Mouse (Mus musculus) macrophage (primary cell): ENCODE results near the gene Plch1. TPM values are rescaled to one million over a fixed set of nuclear protein-coding genes. Genes with fewer than 3 reads are reported as not detected.

Source experiments
- H3K27ac ChIP-seq: fragments of 350-480 bp; formaldehyde crosslinking; 2 replicates; pipeline ENCODE4 v1.9.0; 2021
- H3K36me3 ChIP-seq: fragments of 350-480 bp; formaldehyde crosslinking; 2 replicates; pipeline ENCODE4 v1.9.0; 2021; ENCODE audit errors: inconsistent target
- H3K4me3 ChIP-seq: fragments of 350-480 bp; formaldehyde crosslinking; 2 replicates; pipeline ENCODE4 v1.9.0; 2021; ENCODE audit errors: inconsistent target
- H3K79me2 ChIP-seq: fragments of 350-480 bp; formaldehyde crosslinking; 2 replicates; pipeline ENCODE4 v1.9.0; 2021; ENCODE audit errors: inconsistent target
- WGBS: methylation state at CpG from one replicate; pipeline ENCODE4 v1.1.7; 2026; ENCODE audit warnings: inconsistent platforms; ENCODE audit not compliant: missing documents; 5-methylcytosine and 5-hydroxymethylcytosine counted together
- polyA plus RNA-seq: library from polyadenylated mRNA; stranded (reverse); fragments of 250-400 nt; gene quantifications from 3 replicates; pipeline ENCODE4 v1.2.4, GENCODE M21; 2018; ENCODE audit warnings: inconsistent platforms

Plch1 gene
- polyA plus RNA-seq, 1 experiment from 2014 or later, result not detected

GRCm38 (mm10) chr3:63892154-63892553, 7.1 kb downstream of the Plch1 start:
- Histone ChIP-seq H3K36me3 (no peaks in the 10 kb centered on the region), H3K79me2 (no peaks in the 10 kb centered on the region), H3K27ac (no peak overlapping the region), H3K4me3 (no peak overlapping the region)
- 89% methylated on average over 3 of the region's 3 CpGs for WGBS

GRCm38 (mm10) chr3:63881065-63881464, 18.2 kb downstream of the Plch1 start:
- Histone ChIP-seq H3K4me3 (no peak overlapping the region), H3K36me3 (no peaks in the 10 kb centered on the region), H3K27ac (no peak overlapping the region), H3K79me2 (no peaks in the 10 kb centered on the region)
- 0% methylated on average over 1 of the region's 2 CpGs for WGBS

GRCm38 (mm10) chr3:63878995-63879666, 20.1 kb downstream of the Plch1 start:
- WGBS, result 63% methylated on average over 4 of the region's 4 CpGs
- no peak overlapping the region for H3K27ac ChIP-seq
- no peak overlapping the region for H3K4me3 ChIP-seq
- H3K36me3 ChIP-seq, result no peaks in the 10 kb centered on the region
- H3K79me2 ChIP-seq, result no peaks in the 10 kb centered on the region

- Histone ChIP-seq H3K27ac (no peak overlapping the region), H3K36me3 (no peaks in the 10 kb centered on the region), H3K79me2 (no peaks in the 10 kb centered on the region), H3K4me3 (no peak overlapping the region)
- no CpG with 5 or more reads among the region's 1 CpGs for WGBS
These were observed 26.5 kb downstream of the Plch1 start for GRCm38 (mm10) chr3:63872818-63873217.

- H3K27ac ChIP-seq, result no peak overlapping the region
- H3K79me2 ChIP-seq, result no peaks in the 10 kb centered on the region
- no peaks in the 10 kb centered on the region for H3K36me3 ChIP-seq
- WGBS, result 66% methylated on average over 2 of the region's 2 CpGs
- H3K4me3 ChIP-seq, result no peak overlapping the region
These were observed 28.0 kb downstream of the Plch1 start for GRCm38 (mm10) chr3:63871249-63871648.

- Histone ChIP-seq H3K27ac (no peak overlapping the region), H3K36me3 (no peaks in the 10 kb centered on the region), H3K4me3 (no peak overlapping the region), H3K79me2 (no peaks in the 10 kb centered on the region)
- WGBS, result 89% methylated on average over 1 of the region's 1 CpGs
These were observed 31.0 kb downstream of the Plch1 start for GRCm38 (mm10) chr3:63868285-63868684.

- Histone ChIP-seq H3K36me3 (no peaks in the 10 kb centered on the region), H3K79me2 (no peaks in the 10 kb centered on the region), H3K4me3 (no peak overlapping the region), H3K27ac (no peak overlapping the region)
- 75% methylated on average over 2 of the region's 2 CpGs for WGBS
These were observed 34.2 kb downstream of the Plch1 start for GRCm38 (mm10) chr3:63865069-63865468.

- H3K27ac ChIP-seq, result no peak overlapping the region
- WGBS, result 73% methylated on average over 9 of the region's 10 CpGs
- no peak overlapping the region for H3K4me3 ChIP-seq
- no peaks in the 10 kb centered on the region for H3K79me2 ChIP-seq
- no peaks in the 10 kb centered on the region for H3K36me3 ChIP-seq
These were observed 36.6 kb downstream of the Plch1 start for GRCm38 (mm10) chr3:63862716-63863115.

GRCm38 (mm10) chr3:63852828-63853227, 46.4 kb downstream of the Plch1 start:
- 90% methylated on average over 5 of the region's 5 CpGs for WGBS
- H3K4me3 ChIP-seq, result no peak overlapping the region
- H3K27ac ChIP-seq, result no peak overlapping the region
- no peaks in the 10 kb centered on the region for H3K79me2 ChIP-seq
- no peaks in the 10 kb centered on the region for H3K36me3 ChIP-seq

- 92% methylated on average over 12 of the region's 12 CpGs for WGBS
- no peaks in the 10 kb centered on the region for H3K36me3 ChIP-seq
- H3K4me3 ChIP-seq, result no peak overlapping the region
- H3K79me2 ChIP-seq, result no peaks in the 10 kb centered on the region
- H3K27ac ChIP-seq, result no peak overlapping the region
These were observed 48.1 kb downstream of the Plch1 start for GRCm38 (mm10) chr3:63851125-63851698.

- H3K4me3 ChIP-seq, result no peak overlapping the region
- no peaks in the 10 kb centered on the region for H3K36me3 ChIP-seq
- no peak overlapping the region for H3K27ac ChIP-seq
- WGBS, result 85% methylated on average over 10 of the region's 10 CpGs
- H3K79me2 ChIP-seq, result no peaks in the 10 kb centered on the region
These were observed 49.4 kb downstream of the Plch1 start for GRCm38 (mm10) chr3:63849765-63850346.

GRCm38 (mm10) chr3:63844141-63844540, 55.1 kb downstream of the Plch1 start:
- 88% methylated on average over 4 of the region's 4 CpGs for WGBS
- H3K79me2 ChIP-seq, result no peaks in the 10 kb centered on the region
- no peak overlapping the region for H3K27ac ChIP-seq
- no peaks in the 10 kb centered on the region for H3K36me3 ChIP-seq
- no peak overlapping the region for H3K4me3 ChIP-seq

- no peaks in the 10 kb centered on the region for H3K79me2 ChIP-seq
- H3K4me3 ChIP-seq, result no peak overlapping the region
- no peak overlapping the region for H3K27ac ChIP-seq
- no peaks in the 10 kb centered on the region for H3K36me3 ChIP-seq
- WGBS, result 79% methylated on average over 4 of the region's 4 CpGs
These were observed 56.8 kb downstream of the Plch1 start for GRCm38 (mm10) chr3:63842436-63842835.

- H3K27ac ChIP-seq, result no peak overlapping the region
- no peaks in the 10 kb centered on the region for H3K36me3 ChIP-seq
- no peak overlapping the region for H3K4me3 ChIP-seq
- H3K79me2 ChIP-seq, result no peaks in the 10 kb centered on the region
These were observed 61.5 kb downstream of the Plch1 start for GRCm38 (mm10) chr3:63837750-63838149.

- H3K4me3 ChIP-seq, result no peak overlapping the region
- H3K79me2 ChIP-seq, result no peaks in the 10 kb centered on the region
- WGBS, result 92% methylated on average over 8 of the region's 8 CpGs
- H3K27ac ChIP-seq, result no peak overlapping the region
- H3K36me3 ChIP-seq, result no peaks in the 10 kb centered on the region
These were observed 62.2 kb downstream of the Plch1 start for GRCm38 (mm10) chr3:63836937-63837632.
